Mouse (Mus musculus) MEL (cell line): ENCODE results near the gene Hpdl. TPM values are rescaled to one million over a fixed set of nuclear protein-coding genes. Genes with fewer than 3 reads are reported as not detected.

Experiments
- DNase-seq: peaks from one replicate; pipeline ENCODE4 v3.0.0; 2011; ENCODE audit warnings: low read depth, low spot score
- H3K27ac ChIP-seq: 2 replicates; pipeline ENCODE4 v1.5.1; 2012; ENCODE audit warnings: low read depth, mild to moderate bottlenecking, control low read depth, low read length, moderate library complexity; ENCODE audit not compliant: control insufficient read depth
- H3K27me3 ChIP-seq, 2 experiments: fragments of 150-350 bp in 1 of 2; sonication (generic) in 1 of 2; 2 replicates each; pipeline ENCODE4 v1.6.1; 2012; ENCODE audit warnings: low read length in 2 of 2, mild to moderate bottlenecking in 2 of 2, improper control_type of control experiment in 1 of 2, moderate library complexity in 1 of 2; ENCODE audit not compliant: insufficient read depth in 2 of 2, control insufficient read depth in 1 of 2
- H3K36me3 ChIP-seq, 2 experiments: 2 replicates each; pipeline ENCODE4 v1.6.1; 2012 to 2014; ENCODE audit warnings: low read length in 2 of 2, improper control_type of control experiment in 1 of 2, inconsistent platforms in 1 of 2, mild to moderate bottlenecking in 1 of 2; ENCODE audit not compliant: insufficient read depth in 2 of 2, control insufficient read depth in 1 of 2
- H3K4me1 ChIP-seq, 2 experiments: fragments of 150-350 bp in 1 of 2; sonication (generic) in 1 of 2; 2 replicates each; pipeline ENCODE4 v1.6.1; 2012; ENCODE audit warnings: low read length in 2 of 2, improper control_type of control experiment in 1 of 2, mild to moderate bottlenecking in 1 of 2; ENCODE audit not compliant: insufficient read depth in 2 of 2, control insufficient read depth in 1 of 2
- H3K4me3 ChIP-seq, 2 experiments: fragments of 150-350 bp in 1 of 2; sonication (generic) in 1 of 2; 2 replicates each; pipeline ENCODE4 v1.5.1; 2012; ENCODE audit warnings: low read depth in 2 of 2, low read length in 2 of 2, mild to moderate bottlenecking in 2 of 2, moderate library complexity in 2 of 2, control low read depth in 1 of 2, improper control_type of control experiment in 1 of 2; ENCODE audit not compliant: control insufficient read depth in 1 of 2, insufficient read depth in 1 of 2
- H3K79me2 ChIP-seq: 2 replicates; pipeline ENCODE4 v1.6.1; 2012; ENCODE audit warnings: mild to moderate bottlenecking, low read length, moderate library complexity; ENCODE audit not compliant: control insufficient read depth, poor library complexity, insufficient read depth
- H3K9ac ChIP-seq: 2 replicates; pipeline ENCODE4 v1.6.1; 2012; ENCODE audit warnings: low read depth, mild to moderate bottlenecking, control low read depth, low read length, moderate library complexity; ENCODE audit not compliant: control insufficient read depth, poor library complexity, severe bottlenecking
- H3K9me3 ChIP-seq: fragments of 150-350 bp; sonication (generic); replicated peaks from 2 replicates; pipeline ENCODE4 v1.6.1; 2012; ENCODE audit warnings: mild to moderate bottlenecking, low read length, improper control_type of control experiment, moderate library complexity; ENCODE audit not compliant: insufficient read depth
- BHLHE40 ChIP-seq: IDR thresholded peaks from 2 replicates; pipeline ENCODE4 v1.6.1; 2012; ENCODE audit warnings: low read depth, mild to moderate bottlenecking, inconsistent platforms, low read length, improper control_type of control experiment, borderline replicate concordance
- CHD1 ChIP-seq: IDR thresholded peaks from 2 replicates; pipeline ENCODE4 v1.6.1; 2012; ENCODE audit warnings: low read depth, mild to moderate bottlenecking, inconsistent platforms, low read length, improper control_type of control experiment
- CHD2 ChIP-seq: IDR thresholded peaks from 2 replicates; pipeline ENCODE4 v1.6.1; 2011; ENCODE audit warnings: low read length, improper control_type of control experiment
- CTCF ChIP-seq, 3 experiments: IDR thresholded peaks in 2 of 3; conservative IDR thresholded peaks in 1 of 3; 2 replicates each; pipeline ENCODE4 v1.5.1; 2011 to 2012; ENCODE audit warnings: low read length in 3 of 3, low read depth in 2 of 3, mild to moderate bottlenecking in 2 of 3, improper control_type of control experiment in 1 of 3, inconsistent platforms in 1 of 3, mixed read lengths in 1 of 3, moderate library complexity in 1 of 3; ENCODE audit not compliant: control insufficient read depth in 1 of 3, insufficient read depth in 1 of 3, poor library complexity in 1 of 3, severe bottlenecking in 1 of 3
- E2F4 ChIP-seq: IDR thresholded peaks from 2 replicates; pipeline ENCODE4 v1.6.1; 2011; ENCODE audit warnings: low read depth, low read length, improper control_type of control experiment, borderline replicate concordance
- ELF1 ChIP-seq: IDR thresholded peaks from 2 replicates; pipeline ENCODE4 v1.6.1; 2014; ENCODE audit warnings: low read depth, mild to moderate bottlenecking, inconsistent platforms, low read length, improper control_type of control experiment, moderate library complexity
- EP300 ChIP-seq, 2 experiments: IDR thresholded peaks; 2 replicates each; pipeline ENCODE4 v1.6.1; 2011; ENCODE audit warnings: improper control_type of control experiment in 2 of 2, low read length in 2 of 2, low read depth in 1 of 2, mild to moderate bottlenecking in 1 of 2
- ETS1 ChIP-seq: IDR thresholded peaks from 2 replicates; pipeline ENCODE4 v1.6.1; 2012; ENCODE audit warnings: low read depth, mild to moderate bottlenecking, inconsistent platforms, low read length, improper control_type of control experiment, moderate library complexity
- GABPA ChIP-seq: IDR thresholded peaks from 2 replicates; pipeline ENCODE4 v1.6.1; 2012; ENCODE audit warnings: low read depth, mild to moderate bottlenecking, inconsistent platforms, low read length, improper control_type of control experiment, moderate library complexity
- GATA1 ChIP-seq: IDR thresholded peaks from 2 replicates; pipeline ENCODE4 v1.6.1; 2011; ENCODE audit warnings: low read depth, low read length, improper control_type of control experiment
- HCFC1 ChIP-seq: IDR thresholded peaks from 2 replicates; pipeline ENCODE4 v1.6.1; 2012; ENCODE audit warnings: low read depth, mild to moderate bottlenecking, inconsistent platforms, low read length, improper control_type of control experiment, moderate library complexity
- JUND ChIP-seq: IDR thresholded peaks from 2 replicates; pipeline ENCODE4 v1.6.1; 2011; ENCODE audit warnings: low read depth, mild to moderate bottlenecking, improper control_type of control experiment, low read length
- MAFK ChIP-seq: IDR thresholded peaks from 2 replicates; pipeline ENCODE4 v1.6.1; 2011; ENCODE audit warnings: low read depth, mild to moderate bottlenecking, low read length, improper control_type of control experiment, borderline replicate concordance
- MAX ChIP-seq: IDR thresholded peaks from 2 replicates; pipeline ENCODE4 v1.6.1; 2011; ENCODE audit warnings: low read length, improper control_type of control experiment
- MAZ ChIP-seq: IDR thresholded peaks from 2 replicates; pipeline ENCODE4 v1.6.1; 2012; ENCODE audit warnings: low read depth, mild to moderate bottlenecking, inconsistent platforms, low read length, improper control_type of control experiment
- MEF2A ChIP-seq: IDR thresholded peaks from 2 replicates; pipeline ENCODE4 v1.6.1; 2014; ENCODE audit warnings: low read depth, mild to moderate bottlenecking, inconsistent platforms, low read length, improper control_type of control experiment; ENCODE audit not compliant: poor library complexity, insufficient replicate concordance, severe bottlenecking; ENCODE audit errors: extremely low read depth
- MYB ChIP-seq: IDR thresholded peaks from 2 replicates; pipeline ENCODE4 v1.6.1; 2011; ENCODE audit warnings: mild to moderate bottlenecking, low read depth, low read length, improper control_type of control experiment
- MYC ChIP-seq: IDR thresholded peaks from 2 replicates; pipeline ENCODE4 v1.6.1; 2011; ENCODE audit warnings: low read depth, mild to moderate bottlenecking, low read length, improper control_type of control experiment, moderate library complexity
- NRF1 ChIP-seq: IDR thresholded peaks from 2 replicates; pipeline ENCODE4 v1.6.1; 2014; ENCODE audit warnings: low read depth, mild to moderate bottlenecking, inconsistent platforms, low read length, improper control_type of control experiment, moderate library complexity; ENCODE audit not compliant: poor library complexity, insufficient read depth, severe bottlenecking
- POLR2A ChIP-seq, 2 experiments: IDR thresholded peaks; 2 replicates each; pipeline ENCODE4 v1.6.1; 2011 to 2012; ENCODE audit warnings: low read length in 2 of 2, mild to moderate bottlenecking in 2 of 2, control low read depth in 1 of 2, improper control_type of control experiment in 1 of 2, low read depth in 1 of 2, moderate library complexity in 1 of 2; ENCODE audit not compliant: control insufficient read depth in 1 of 2, insufficient read depth in 1 of 2, poor library complexity in 1 of 2
- POLR2AphosphoS2 ChIP-seq: IDR thresholded peaks from 2 replicates; pipeline ENCODE4 v1.6.1; 2011; ENCODE audit warnings: low read length, improper control_type of control experiment
- POLR2AphosphoS5 ChIP-seq: IDR thresholded peaks from 2 replicates; pipeline ENCODE4 v1.6.1; 2012; ENCODE audit warnings: low read depth, borderline replicate concordance, mild to moderate bottlenecking, inconsistent platforms, low read length, moderate library complexity, mixed read lengths
- RCOR1 ChIP-seq: IDR thresholded peaks from 2 replicates; pipeline ENCODE4 v1.6.1; 2012; ENCODE audit warnings: low read depth, mild to moderate bottlenecking, inconsistent platforms, low read length, improper control_type of control experiment
- SMC3 ChIP-seq: IDR thresholded peaks from 2 replicates; pipeline ENCODE4 v1.6.1; 2011; ENCODE audit warnings: low read depth, low read length, improper control_type of control experiment
- TAL1 ChIP-seq: IDR thresholded peaks from 2 replicates; pipeline ENCODE4 v1.6.1; 2012; ENCODE audit warnings: mild to moderate bottlenecking, inconsistent platforms, low read length, moderate library complexity, mixed read lengths
- TBP ChIP-seq: IDR thresholded peaks from 2 replicates; pipeline ENCODE4 v1.8.0; 2011; ENCODE audit warnings: low read depth, low read length, improper control_type of control experiment
- TCF12 ChIP-seq: IDR thresholded peaks from 2 replicates; pipeline ENCODE4 v1.6.1; 2014; ENCODE audit warnings: low read depth, mild to moderate bottlenecking, inconsistent platforms, low read length, improper control_type of control experiment, moderate library complexity
- USF1 ChIP-seq: IDR thresholded peaks from 2 replicates; pipeline ENCODE4 v1.6.1; 2014; ENCODE audit warnings: low read depth, mild to moderate bottlenecking, inconsistent platforms, low read length, improper control_type of control experiment, moderate library complexity
- ZC3H11A ChIP-seq: IDR thresholded peaks from 2 replicates; pipeline ENCODE4 v1.6.1; 2012; ENCODE audit warnings: low read depth, mild to moderate bottlenecking, inconsistent platforms, low read length, improper control_type of control experiment
- ZKSCAN1 ChIP-seq: IDR thresholded peaks from 2 replicates; pipeline ENCODE4 v1.6.1; 2012; ENCODE audit warnings: low read depth, mild to moderate bottlenecking, inconsistent platforms, low read length, improper control_type of control experiment, moderate library complexity
- ZMIZ1 ChIP-seq: IDR thresholded peaks from 2 replicates; pipeline ENCODE4 v1.6.1; 2012; ENCODE audit warnings: low read depth, mild to moderate bottlenecking, inconsistent platforms, low read length, improper control_type of control experiment, moderate library complexity
- polyA plus RNA-seq, 2 experiments: library from polyadenylated mRNA; stranded (reverse) in 1 of 2; unstranded in 1 of 2; fragments of >175 nt in 1 of 2; fragments of >200 nt in 1 of 2; gene quantifications; 2 replicates each; pipeline versions ENCODE4 v1.2.1 to v1.2.4; 2012; ENCODE audit warnings: low replicate concordance in 2 of 2, low read depth in 1 of 2; ENCODE audit not compliant: insufficient read length in 2 of 2, insufficient read depth in 1 of 2, missing spikeins in 1 of 2
- total RNA-seq: library from RNA; depleted of rRNA; stranded (reverse); fragments of 300-350 nt; gene quantifications from 2 replicates; pipeline ENCODE4 v1.2.3, GENCODE M21; 2012

Gene Hpdl
- total and polyA plus RNA-seq, 3 experiments = 0.14 TPM; not detected in 2

DNA sequence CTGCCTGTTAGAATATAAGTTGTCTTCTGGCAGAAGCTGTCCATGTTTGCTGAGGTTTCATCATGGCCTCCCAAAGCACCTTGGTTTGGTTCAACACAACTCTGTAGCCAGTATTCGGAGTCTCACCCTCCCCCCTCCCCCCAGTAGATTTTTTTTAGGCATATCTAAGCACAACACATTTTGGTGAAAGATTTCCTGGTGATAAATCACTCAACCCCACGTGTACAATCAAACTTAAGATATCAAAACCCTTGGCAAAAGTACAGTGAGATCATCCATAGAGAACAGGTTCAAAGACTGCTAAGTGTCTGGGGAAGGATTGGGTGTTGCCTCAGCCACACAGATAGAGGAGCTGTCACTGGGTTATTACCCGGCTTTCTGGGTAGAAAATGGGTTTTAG, 10.5 kb downstream of the Hpdl start:
- H3K27me3 ChIP-seq = no peaks in the 10 kb centered on the region
- H3K36me3 ChIP-seq = peaks cover 0 to 3% of the 10 kb centered on the region in 2 experiments; a peak in 2 of 4 replicates
- peaks cover 0 to 10% of the 10 kb centered on the region in 2 experiments; a peak in 2 of 4 replicates for H3K4me1 ChIP-seq
- TF ChIP-seq MYB = no peak
- no peak for TF ChIP-seq MYC
- no peak for TF ChIP-seq BHLHE40
- TF ChIP-seq ELF1 = no peak
- TF ChIP-seq POLR2A (IDR thresholded peaks at IDR 0.05; ENCODE audit: control insufficient read depth in 1 of 2, insufficient read depth in 1 of 2, low read depth in 1 of 2, low read length in 2 of 2, poor library complexity in 1 of 2) = no peak
- no peak for TF ChIP-seq POLR2AphosphoS2
- no peak for TF ChIP-seq TAL1
- TF ChIP-seq POLR2AphosphoS5 = no peak
- no peak for TF ChIP-seq JUND
- TF ChIP-seq SMC3 = no peak
- TF ChIP-seq CHD2 = no peak
- TF ChIP-seq TCF12 = peak; percentile 76; the same call in 1 of the 2 replicates
- peak; percentile 30; the same call in 1 of the 2 replicates for TF ChIP-seq ETS1
- peak; percentile 56; the same call in 1 of the 2 replicates for TF ChIP-seq USF1
- no peak for TF ChIP-seq MAX
- TF ChIP-seq CHD1 = no peak
- peak; percentile 83 for TF ChIP-seq RCOR1
- TF ChIP-seq MAFK = no peak
- peak in 1 of 2 experiments; percentile 49; a peak in 2 of 4 replicates for TF ChIP-seq EP300 (IDR thresholded peaks at IDR 0.05; ENCODE audit: low read depth in 1 of 2, low read length in 2 of 2)
- no peak for TF ChIP-seq HCFC1
- no peak for TF ChIP-seq TBP
- no peak for TF ChIP-seq MAZ
- no peak for TF ChIP-seq ZKSCAN1
- TF ChIP-seq ZMIZ1 = no peak
- no peak for TF ChIP-seq GABPA
- no peak for TF ChIP-seq NRF1
- peak; percentile 23; the same call in 1 of the 2 replicates for TF ChIP-seq GATA1
- no peak for TF ChIP-seq CTCF (IDR thresholded peaks at IDR 0.05 in 2 of 3, conservative IDR thresholded peaks at IDR 0.05 in 1 of 3; ENCODE audit: control insufficient read depth in 1 of 3, insufficient read depth in 1 of 3, low read depth in 2 of 3, low read length in 3 of 3, poor library complexity in 1 of 3, severe bottlenecking in 1 of 3)
- no peak for TF ChIP-seq ZC3H11A
- no peak for TF ChIP-seq MEF2A
- no peak for TF ChIP-seq E2F4
- no peak overlapping the region for H3K27ac ChIP-seq
- H3K79me2 ChIP-seq = peaks cover 12% of the 10 kb centered on the region
- peak; percentile 28 for DNase-seq
- H3K9ac ChIP-seq = no peak overlapping the region
- no peak overlapping the region for H3K4me3 ChIP-seq
- no peaks in the 10 kb centered on the region for H3K9me3 ChIP-seq
